Mouse (Mus musculus): ENCODE results near the gene Prune1. TPM values are rescaled to one million over a fixed set of nuclear protein-coding genes. Genes with fewer than 3 reads are reported as not detected.

Prune1 gene
- polyA plus RNA-seq (2014; fragmentation: Nextera tagmentation; extraction: Ambion mirVana), result 24.2 and 24.4 TPM in 2 replicates

- Histone ChIP-seq H3K4me3 (ENCODE audit: low read depth, low read length) (peak within 1 kb of the TSS; percentile 67), H3K9me3 (ENCODE audit: control insufficient read depth, low read length) (no peaks in the 10 kb centered on the region), H3K4me2 (ENCODE audit: low read depth, low read length) (peak within 1 kb of the TSS; percentile 78), H3K4me1 (ENCODE audit: control insufficient read depth, insufficient read depth, low read length) (peaks cover 8% of the 10 kb centered on the region), H3K9ac (ENCODE audit: low read depth, low read length) (peak within 1 kb of the TSS; percentile 92), H3K36me3 (ENCODE audit: control insufficient read depth, insufficient read depth, low read length) (peaks cover 4% of the 10 kb centered on the region; the same call in 1 of the 2 replicates), H3K27me3 (replicated peaks; ENCODE audit: control insufficient read depth, insufficient read depth, low read length) (no peaks in the 10 kb centered on the region), H3K27ac (replicated peaks; ENCODE audit: low read depth, low read length) (peak within 1 kb of the TSS; percentile 97)
- 1% methylated on average over 52 of the region's 53 CpGs for WGBS
- ATAC-seq (ENCODE audit: low read depth) (peak; percentile 91), DNase-seq (ENCODE audit: low spot score) (peak; percentile 99)
Observed at GRCm38 (mm10) chr3:95281216-95282126, at the start of gene Prune1, which contains the start of gene Mindy1. TSS of gene Prune1 (minus strand) at chr3:95282076. TSS of gene Mindy1 (plus strand) at chr3:95281345.

GRCm38 (mm10) chr3:95331528-95331927 lies 49.7 kb upstream of the Prune1 start:
- DNase-seq (ENCODE audit: low spot score), result no peak
- no peaks in the 10 kb centered on the region for H3K27me3 ChIP-seq (replicated peaks; ENCODE audit: control insufficient read depth, insufficient read depth, low read length)
- H3K4me3 ChIP-seq (ENCODE audit: low read depth, low read length), result no peak overlapping the region
- H3K4me1 ChIP-seq (ENCODE audit: control insufficient read depth, insufficient read depth, low read length), result no peaks in the 10 kb centered on the region
- H3K9me3 ChIP-seq (ENCODE audit: control insufficient read depth, low read length), result no peaks in the 10 kb centered on the region
- no peak overlapping the region for H3K4me2 ChIP-seq (ENCODE audit: low read depth, low read length)
- ATAC-seq (ENCODE audit: low read depth), result no peak
- H3K27ac ChIP-seq (replicated peaks; ENCODE audit: low read depth, low read length), result no peak overlapping the region
- no peak overlapping the region for H3K9ac ChIP-seq (ENCODE audit: low read depth, low read length)
- WGBS, result no CpG with 5 or more reads among the region's 1 CpGs
- peaks cover 97% of the 10 kb centered on the region for H3K36me3 ChIP-seq (ENCODE audit: control insufficient read depth, insufficient read depth, low read length)

GRCm38 (mm10) chr3:95328803-95329404 lies 47.0 kb upstream of the Prune1 start:
- H3K4me2 ChIP-seq (ENCODE audit: low read depth, low read length), result no peak overlapping the region
- no peaks in the 10 kb centered on the region for H3K4me1 ChIP-seq (ENCODE audit: control insufficient read depth, insufficient read depth, low read length)
- no peak overlapping the region for H3K4me3 ChIP-seq (ENCODE audit: low read depth, low read length)
- no peak overlapping the region for H3K27ac ChIP-seq (replicated peaks; ENCODE audit: low read depth, low read length)
- no peak overlapping the region for H3K9ac ChIP-seq (ENCODE audit: low read depth, low read length)
- DNase-seq (ENCODE audit: low spot score) (no peak), ATAC-seq (ENCODE audit: low read depth) (no peak)
- no peaks in the 10 kb centered on the region for H3K9me3 ChIP-seq (ENCODE audit: control insufficient read depth, low read length)
- peaks cover 98% of the 10 kb centered on the region for H3K36me3 ChIP-seq (ENCODE audit: control insufficient read depth, insufficient read depth, low read length)
- WGBS, result 87% methylated on average over 1 of the region's 1 CpGs
- H3K27me3 ChIP-seq (replicated peaks; ENCODE audit: control insufficient read depth, insufficient read depth, low read length), result no peaks in the 10 kb centered on the region

- DNase-seq (ENCODE audit: low spot score), result no peak
- no peak for ATAC-seq (ENCODE audit: low read depth)
- Histone ChIP-seq H3K9me3 (ENCODE audit: control insufficient read depth, low read length) (no peaks in the 10 kb centered on the region), H3K4me2 (ENCODE audit: low read depth, low read length) (no peak overlapping the region), H3K4me1 (ENCODE audit: control insufficient read depth, insufficient read depth, low read length) (no peaks in the 10 kb centered on the region), H3K4me3 (ENCODE audit: low read depth, low read length) (no peak overlapping the region), H3K36me3 (ENCODE audit: control insufficient read depth, insufficient read depth, low read length) (peaks cover 99% of the 10 kb centered on the region), H3K27ac (replicated peaks; ENCODE audit: low read depth, low read length) (no peak overlapping the region), H3K9ac (ENCODE audit: low read depth, low read length) (no peak overlapping the region), H3K27me3 (replicated peaks; ENCODE audit: control insufficient read depth, insufficient read depth, low read length) (no peaks in the 10 kb centered on the region)
- 91% methylated on average over 6 of the region's 6 CpGs for WGBS
Observed at GRCm38 (mm10) chr3:95324454-95325144, 42.7 kb upstream of the Prune1 start.

GRCm38 (mm10) chr3:95323429-95323828 lies 41.6 kb upstream of the Prune1 start:
- H3K27ac ChIP-seq (replicated peaks; ENCODE audit: low read depth, low read length), result no peak overlapping the region
- ATAC-seq (ENCODE audit: low read depth) (no peak), DNase-seq (ENCODE audit: low spot score) (no peak)
- no peaks in the 10 kb centered on the region for H3K4me1 ChIP-seq (ENCODE audit: control insufficient read depth, insufficient read depth, low read length)
- no peak overlapping the region for H3K4me2 ChIP-seq (ENCODE audit: low read depth, low read length)
- 90% methylated on average over 3 of the region's 3 CpGs for WGBS
- H3K4me3 ChIP-seq (ENCODE audit: low read depth, low read length), result no peak overlapping the region
- no peaks in the 10 kb centered on the region for H3K27me3 ChIP-seq (replicated peaks; ENCODE audit: control insufficient read depth, insufficient read depth, low read length)
- H3K9me3 ChIP-seq (ENCODE audit: control insufficient read depth, low read length), result no peaks in the 10 kb centered on the region
- no peak overlapping the region for H3K9ac ChIP-seq (ENCODE audit: low read depth, low read length)
- H3K36me3 ChIP-seq (ENCODE audit: control insufficient read depth, insufficient read depth, low read length), result peaks cover 98% of the 10 kb centered on the region

GRCm38 (mm10) chr3:95319701-95320625 lies 38.1 kb upstream of the Prune1 start:
- Histone ChIP-seq H3K9ac (ENCODE audit: low read depth, low read length) (no peak overlapping the region), H3K4me2 (ENCODE audit: low read depth, low read length) (no peak overlapping the region), H3K27me3 (replicated peaks; ENCODE audit: control insufficient read depth, insufficient read depth, low read length) (no peaks in the 10 kb centered on the region), H3K36me3 (ENCODE audit: control insufficient read depth, insufficient read depth, low read length) (peaks cover 64% of the 10 kb centered on the region), H3K4me3 (ENCODE audit: low read depth, low read length) (no peak overlapping the region), H3K4me1 (ENCODE audit: control insufficient read depth, insufficient read depth, low read length) (peaks cover 12% of the 10 kb centered on the region), H3K27ac (replicated peaks; ENCODE audit: low read depth, low read length) (no peak overlapping the region), H3K9me3 (ENCODE audit: control insufficient read depth, low read length) (no peaks in the 10 kb centered on the region)
- DNase-seq (ENCODE audit: low spot score) (no peak), ATAC-seq (ENCODE audit: low read depth) (no peak)
- 68% methylated on average over 12 of the region's 12 CpGs for WGBS

- 67% methylated on average over 2 of the region's 2 CpGs for WGBS
- Histone ChIP-seq H3K4me1 (ENCODE audit: control insufficient read depth, insufficient read depth, low read length) (peaks cover 12% of the 10 kb centered on the region), H3K4me2 (ENCODE audit: low read depth, low read length) (no peak overlapping the region), H3K27ac (replicated peaks; ENCODE audit: low read depth, low read length) (no peak overlapping the region), H3K9ac (ENCODE audit: low read depth, low read length) (0 out of 2 replicates have a peak overlapping the region, but pooled peaks have one; percentile 10), H3K9me3 (ENCODE audit: control insufficient read depth, low read length) (no peaks in the 10 kb centered on the region), H3K4me3 (ENCODE audit: low read depth, low read length) (no peak overlapping the region), H3K27me3 (replicated peaks; ENCODE audit: control insufficient read depth, insufficient read depth, low read length) (no peaks in the 10 kb centered on the region), H3K36me3 (ENCODE audit: control insufficient read depth, insufficient read depth, low read length) (peaks cover 55% of the 10 kb centered on the region)
- DNase-seq (ENCODE audit: low spot score) (no peak), ATAC-seq (ENCODE audit: low read depth) (no peak)
Observed at GRCm38 (mm10) chr3:95319110-95319509, 37.2 kb upstream of the Prune1 start.

- peaks cover 12% of the 10 kb centered on the region for H3K4me1 ChIP-seq (ENCODE audit: control insufficient read depth, insufficient read depth, low read length)
- no peak for DNase-seq (ENCODE audit: low spot score)
- peaks cover 49% of the 10 kb centered on the region for H3K36me3 ChIP-seq (ENCODE audit: control insufficient read depth, insufficient read depth, low read length)
- ATAC-seq (ENCODE audit: low read depth), result no peak
- no peak overlapping the region for H3K27ac ChIP-seq (replicated peaks; ENCODE audit: low read depth, low read length)
- H3K4me3 ChIP-seq (ENCODE audit: low read depth, low read length), result no peak overlapping the region
- 55% methylated on average over 6 of the region's 6 CpGs for WGBS
- no peak overlapping the region for H3K4me2 ChIP-seq (ENCODE audit: low read depth, low read length)
- H3K27me3 ChIP-seq (replicated peaks; ENCODE audit: control insufficient read depth, insufficient read depth, low read length), result no peaks in the 10 kb centered on the region
- H3K9me3 ChIP-seq (ENCODE audit: control insufficient read depth, low read length), result no peaks in the 10 kb centered on the region
- no peak overlapping the region for H3K9ac ChIP-seq (ENCODE audit: low read depth, low read length)
Observed at GRCm38 (mm10) chr3:95318548-95318947, 36.7 kb upstream of the Prune1 start.

All from embryonic facial prominence, embryonic 14.5 days (tissue).